Mouse (Mus musculus): ENCODE measurements around the gene Mrtfa. TPM values are rescaled to one million over a fixed set of nuclear protein-coding genes. Genes with fewer than 3 reads are reported as not detected.

Gene Mrtfa
- 29.3 and 29.8 TPM in 2 replicates for polyA plus RNA-seq (2015; fragmentation: Nextera tagmentation; extraction: Ambion mirVana)

DNA sequence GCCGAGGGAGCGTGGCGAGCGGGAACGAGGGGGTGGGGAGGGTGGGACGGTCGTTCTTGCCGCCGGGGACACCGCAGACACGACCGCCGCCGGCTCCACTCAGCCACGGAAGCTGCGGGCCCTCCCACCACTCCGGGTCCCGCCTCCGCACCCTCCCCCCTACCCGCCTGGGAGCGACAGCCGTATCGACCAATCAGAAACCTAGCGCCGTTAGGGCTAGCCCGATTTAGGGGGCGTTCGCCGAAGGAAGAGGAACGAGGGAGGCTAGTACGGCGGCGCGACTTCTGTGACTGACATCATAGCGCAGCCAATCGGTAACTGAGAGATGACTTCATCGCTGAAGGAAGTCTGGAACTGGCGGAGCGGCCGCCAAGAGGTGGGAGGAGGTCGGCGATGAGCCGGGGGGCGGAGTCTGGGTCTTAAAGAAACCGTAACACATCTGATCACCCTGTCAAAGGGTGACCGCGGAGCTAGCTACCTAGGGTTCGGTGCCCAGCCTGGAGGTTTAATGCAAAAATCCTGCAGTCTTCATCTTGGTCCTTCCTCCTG is at the start of gene Mrtfa:
TSS of gene Mrtfa (minus strand) at position 128 of the 549 bp plus-strand sequence.
- peak within 1 kb of the TSS; percentile 96 for H3K9ac ChIP-seq (ENCODE audit: low read depth, low read length)
- H3K4me2 ChIP-seq (ENCODE audit: low read length): peak within 1 kb of the TSS; percentile 74
- peak; percentile 99 for ATAC-seq
- H3K4me1 ChIP-seq (ENCODE audit: control insufficient read depth, insufficient read depth, low read length): peaks cover 19% of the 10 kb centered on the region
- H3K36me3 ChIP-seq (ENCODE audit: control insufficient read depth, insufficient read depth, low read length): no peaks in the 10 kb centered on the region
- no peaks in the 10 kb centered on the region for H3K27me3 ChIP-seq (ENCODE audit: control insufficient read depth, insufficient read depth, low read depth, low read length)
- peak within 1 kb of the TSS; percentile 84 for H3K27ac ChIP-seq (ENCODE audit: low read length)
- H3K4me3 ChIP-seq (ENCODE audit: low read depth, low read length): peak within 1 kb of the TSS; percentile 99
- H3K9me3 ChIP-seq (replicated peaks; ENCODE audit: control insufficient read depth, low read length, poor library complexity, severe bottlenecking): no peaks in the 10 kb centered on the region
- 0% methylated on average over 44 of the region's 48 CpGs for WGBS

DNA sequence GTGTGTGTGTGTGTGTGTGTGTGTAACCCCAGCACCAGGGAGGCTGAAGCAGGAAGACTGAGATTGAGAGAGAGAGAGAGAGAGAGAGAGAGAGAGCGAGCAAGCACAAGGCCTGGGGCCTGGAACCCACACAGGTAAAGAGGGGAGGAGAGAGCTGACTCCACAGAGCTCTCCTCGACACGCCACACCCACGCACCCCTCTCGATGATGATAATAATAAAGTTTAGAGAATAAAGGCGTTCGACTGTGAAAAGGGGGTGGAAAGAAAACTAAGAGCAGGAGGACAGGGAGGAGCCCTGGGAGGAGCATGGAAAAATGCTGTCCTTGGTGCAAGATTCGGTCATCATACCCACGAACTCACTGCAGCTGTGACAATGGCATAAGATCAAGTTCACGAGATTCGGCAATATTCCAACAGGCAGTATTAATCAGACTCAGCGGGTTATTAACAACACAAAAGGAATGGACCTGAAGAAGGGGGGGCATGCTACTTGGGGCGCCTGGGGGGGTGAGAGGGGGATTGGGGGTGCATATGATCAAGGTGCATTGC is 49.3 kb upstream of the Mrtfa start:
- Histone ChIP-seq H3K27ac (ENCODE audit: low read length) (no peak overlapping the region), H3K9me3 (replicated peaks; ENCODE audit: control insufficient read depth, low read length, poor library complexity, severe bottlenecking) (no peaks in the 10 kb centered on the region), H3K9ac (ENCODE audit: low read depth, low read length) (no peak overlapping the region), H3K27me3 (ENCODE audit: control insufficient read depth, insufficient read depth, low read depth, low read length) (no peaks in the 10 kb centered on the region; the same call in 1 of the 2 replicates), H3K4me2 (ENCODE audit: low read length) (no peak overlapping the region), H3K4me1 (ENCODE audit: control insufficient read depth, insufficient read depth, low read length) (peaks cover 16% of the 10 kb centered on the region), H3K36me3 (ENCODE audit: control insufficient read depth, insufficient read depth, low read length) (no peaks in the 10 kb centered on the region), H3K4me3 (ENCODE audit: low read depth, low read length) (no peak overlapping the region)
- no peak for ATAC-seq
- 64% methylated on average over 12 of the region's 13 CpGs for WGBS

DNA sequence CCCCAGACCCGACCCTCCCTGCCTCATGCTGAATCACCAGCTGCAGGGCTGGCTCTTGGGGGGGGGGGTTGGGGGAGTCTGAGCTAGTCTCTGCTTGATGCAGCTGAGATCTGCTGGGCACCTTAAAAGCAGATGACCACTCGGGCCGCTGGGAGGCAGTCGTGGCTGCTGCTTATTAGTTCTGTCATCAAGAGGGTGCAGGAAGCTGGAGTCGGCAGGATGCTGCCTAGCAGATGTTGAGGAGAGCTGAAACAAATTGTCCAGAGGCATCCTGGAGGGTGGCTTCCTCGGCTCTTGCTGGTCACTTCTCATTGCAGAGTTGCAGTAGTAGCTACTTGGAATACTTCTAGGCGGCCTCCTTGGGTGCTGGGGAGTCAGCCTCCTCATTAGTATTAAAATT is 48.7 kb upstream of the Mrtfa start:
- H3K4me3 ChIP-seq (ENCODE audit: low read depth, low read length): no peak overlapping the region
- no peak overlapping the region for H3K9ac ChIP-seq (ENCODE audit: low read depth, low read length)
- 32% methylated on average over 7 of the region's 7 CpGs for WGBS
- no peak overlapping the region for H3K27ac ChIP-seq (ENCODE audit: low read length)
- peaks cover 16% of the 10 kb centered on the region for H3K4me1 ChIP-seq (ENCODE audit: control insufficient read depth, insufficient read depth, low read length)
- H3K9me3 ChIP-seq (replicated peaks; ENCODE audit: control insufficient read depth, low read length, poor library complexity, severe bottlenecking): no peaks in the 10 kb centered on the region
- H3K4me2 ChIP-seq (ENCODE audit: low read length): no peak overlapping the region
- no peak for ATAC-seq
- H3K36me3 ChIP-seq (ENCODE audit: control insufficient read depth, insufficient read depth, low read length): no peaks in the 10 kb centered on the region
- no peaks in the 10 kb centered on the region; the same call in 1 of the 2 replicates for H3K27me3 ChIP-seq (ENCODE audit: control insufficient read depth, insufficient read depth, low read depth, low read length)

DNA sequence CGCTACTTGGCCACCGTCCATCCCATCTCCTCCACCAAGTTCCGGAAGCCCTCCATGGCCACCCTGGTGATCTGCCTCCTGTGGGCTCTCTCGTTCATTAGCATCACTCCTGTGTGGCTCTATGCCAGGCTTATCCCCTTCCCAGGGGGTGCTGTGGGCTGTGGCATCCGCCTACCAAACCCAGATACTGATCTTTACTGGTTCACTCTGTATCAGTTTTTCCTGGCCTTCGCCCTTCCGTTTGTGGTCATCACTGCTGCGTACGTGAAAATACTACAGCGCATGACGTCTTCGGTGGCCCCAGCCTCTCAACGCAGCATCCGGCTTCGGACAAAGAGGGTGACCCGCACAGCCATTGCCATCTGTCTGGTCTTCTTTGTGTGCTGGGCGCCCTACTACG is 46.9 kb upstream of the Mrtfa start:
- Histone ChIP-seq H3K27ac (ENCODE audit: low read length) (no peak overlapping the region), H3K4me3 (ENCODE audit: low read depth, low read length) (no peak overlapping the region), H3K4me1 (ENCODE audit: control insufficient read depth, insufficient read depth, low read length) (peaks cover 16% of the 10 kb centered on the region), H3K36me3 (ENCODE audit: control insufficient read depth, insufficient read depth, low read length) (no peaks in the 10 kb centered on the region), H3K27me3 (ENCODE audit: control insufficient read depth, insufficient read depth, low read depth, low read length) (no peaks in the 10 kb centered on the region; the same call in 1 of the 2 replicates), H3K9me3 (replicated peaks; ENCODE audit: control insufficient read depth, low read length, poor library complexity, severe bottlenecking) (no peaks in the 10 kb centered on the region), H3K9ac (ENCODE audit: low read depth, low read length) (no peak overlapping the region), H3K4me2 (ENCODE audit: low read length) (no peak overlapping the region)
- ATAC-seq: no peak
- 94% methylated on average over 18 of the region's 18 CpGs for WGBS

DNA sequence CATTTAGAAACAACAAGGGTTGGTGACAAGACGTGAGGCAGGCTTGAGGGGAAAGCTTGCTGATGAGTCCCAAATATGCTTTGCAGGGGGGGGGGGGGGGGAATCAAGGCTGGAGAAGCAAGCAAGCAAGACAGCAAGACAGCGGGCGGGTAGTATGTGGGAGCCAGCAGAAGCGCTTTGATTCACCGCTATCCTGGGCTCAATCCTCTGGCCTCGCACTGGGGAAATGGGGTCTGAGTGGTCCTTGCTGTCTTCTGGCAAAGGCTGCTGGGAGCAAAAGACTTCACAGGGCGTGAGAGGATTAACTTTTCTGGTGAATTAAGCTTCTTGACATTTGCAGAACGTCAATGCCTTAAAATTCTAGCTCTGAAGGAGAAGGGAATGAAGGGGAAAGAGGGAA is 45.5 kb upstream of the Mrtfa start:
- H3K4me3 ChIP-seq (ENCODE audit: low read depth, low read length): peak overlapping the region; percentile 61
- no peaks in the 10 kb centered on the region for H3K36me3 ChIP-seq (ENCODE audit: control insufficient read depth, insufficient read depth, low read length)
- ATAC-seq: peak; percentile 63; the same call in 1 of the 2 replicates
- 1% methylated on average over 8 of the region's 8 CpGs for WGBS
- peaks cover 16% of the 10 kb centered on the region for H3K4me1 ChIP-seq (ENCODE audit: control insufficient read depth, insufficient read depth, low read length)
- H3K9ac ChIP-seq (ENCODE audit: low read depth, low read length): peak overlapping the region; percentile 74
- H3K27me3 ChIP-seq (ENCODE audit: control insufficient read depth, insufficient read depth, low read depth, low read length): no peaks in the 10 kb centered on the region; the same call in 1 of the 2 replicates
- H3K9me3 ChIP-seq (replicated peaks; ENCODE audit: control insufficient read depth, low read length, poor library complexity, severe bottlenecking): no peaks in the 10 kb centered on the region
- peak overlapping the region; percentile 64; the same call in 1 of the 2 replicates for H3K27ac ChIP-seq (ENCODE audit: low read length)
- peak overlapping the region; percentile 88 for H3K4me2 ChIP-seq (ENCODE audit: low read length)

DNA sequence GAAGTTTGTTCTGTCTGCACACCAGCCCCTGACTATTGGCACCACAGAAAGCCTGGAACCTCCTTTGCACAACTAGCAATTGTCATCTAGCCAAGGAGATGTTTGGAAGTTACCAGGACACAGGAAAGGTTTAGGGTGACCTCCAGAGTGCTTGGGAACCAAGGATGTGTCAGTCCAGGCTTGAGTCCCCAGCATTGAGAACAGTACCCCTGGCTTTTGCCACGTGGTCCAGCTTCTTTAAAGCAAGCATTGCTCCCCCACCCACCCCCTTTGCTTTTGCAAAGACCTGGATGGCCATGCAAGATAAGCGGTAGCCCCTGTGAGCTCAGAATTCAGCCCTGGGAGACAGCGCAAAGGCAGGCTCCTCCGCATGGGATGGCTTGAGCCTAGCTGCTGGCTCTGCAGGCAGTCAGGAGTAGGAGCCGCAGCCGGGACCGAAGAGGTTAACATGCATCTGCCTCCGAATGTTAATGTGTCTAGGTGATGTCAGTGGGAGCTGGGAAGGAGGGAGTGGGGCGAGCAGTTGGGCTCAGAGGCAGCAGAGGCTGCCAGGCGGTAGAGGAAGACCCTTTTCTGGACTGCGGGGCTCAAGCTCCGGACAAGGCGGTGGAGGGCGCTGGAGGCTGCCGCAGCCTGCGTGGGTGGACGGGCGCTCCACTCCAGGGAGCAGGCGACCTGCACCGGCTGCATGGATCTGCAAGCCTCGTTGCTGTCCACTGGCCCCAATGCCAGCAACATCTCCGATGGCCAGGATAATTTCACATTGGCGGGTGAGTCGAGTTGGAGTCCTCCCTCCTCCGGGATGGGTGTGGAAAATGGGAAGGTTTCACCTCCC is 44.7 kb upstream of the Mrtfa start, which contains the start of gene Mchr1:
TSS of gene Mchr1 (plus strand) at position 414 of the 835 bp plus-strand sequence.
- H3K4me3 ChIP-seq (ENCODE audit: low read depth, low read length): peak within 1 kb of the TSS; percentile 61
- peaks cover 16% of the 10 kb centered on the region for H3K4me1 ChIP-seq (ENCODE audit: control insufficient read depth, insufficient read depth, low read length)
- ATAC-seq: peak; percentile 94
- H3K9ac ChIP-seq (ENCODE audit: low read depth, low read length): peak within 1 kb of the TSS; percentile 74
- no peaks in the 10 kb centered on the region; the same call in 1 of the 2 replicates for H3K27me3 ChIP-seq (ENCODE audit: control insufficient read depth, insufficient read depth, low read depth, low read length)
- peak within 1 kb of the TSS; percentile 64 for H3K27ac ChIP-seq (ENCODE audit: low read length)
- no peaks in the 10 kb centered on the region for H3K36me3 ChIP-seq (ENCODE audit: control insufficient read depth, insufficient read depth, low read length)
- no peaks in the 10 kb centered on the region for H3K9me3 ChIP-seq (replicated peaks; ENCODE audit: control insufficient read depth, low read length, poor library complexity, severe bottlenecking)
- 1% methylated on average over 25 of the region's 25 CpGs for WGBS
- peak within 1 kb of the TSS; percentile 88 for H3K4me2 ChIP-seq (ENCODE audit: low read length)

DNA sequence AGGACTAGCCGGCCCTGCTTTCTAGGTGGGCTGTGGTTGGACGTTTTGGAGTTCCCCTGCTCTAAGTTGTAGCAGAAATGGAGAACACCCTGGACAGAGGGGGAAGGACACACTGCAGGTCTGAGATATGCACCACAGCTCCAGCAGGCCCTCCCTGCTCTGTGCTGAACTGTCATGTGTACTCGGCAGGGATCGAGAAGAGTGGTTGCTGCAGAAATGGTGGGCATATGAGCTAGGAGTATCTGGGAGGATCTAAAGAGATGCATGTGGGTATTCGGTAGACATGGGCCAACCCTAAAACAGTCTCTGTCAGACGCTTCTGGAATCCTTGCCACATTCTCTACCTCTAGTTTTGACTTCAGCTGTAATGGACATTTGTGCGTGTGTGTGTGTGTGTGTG is 40.8 kb upstream of the Mrtfa start:
- no peaks in the 10 kb centered on the region for H3K36me3 ChIP-seq (ENCODE audit: control insufficient read depth, insufficient read depth, low read length)
- no peaks in the 10 kb centered on the region for H3K27me3 ChIP-seq (ENCODE audit: control insufficient read depth, insufficient read depth, low read depth, low read length)
- H3K4me2 ChIP-seq (ENCODE audit: low read length): no peak overlapping the region
- 83% methylated on average over 7 of the region's 7 CpGs for WGBS
- ATAC-seq: no peak
- no peak overlapping the region for H3K4me3 ChIP-seq (ENCODE audit: low read depth, low read length)
- no peak overlapping the region for H3K9ac ChIP-seq (ENCODE audit: low read depth, low read length)
- H3K9me3 ChIP-seq (replicated peaks; ENCODE audit: control insufficient read depth, low read length, poor library complexity, severe bottlenecking): no peaks in the 10 kb centered on the region
- H3K4me1 ChIP-seq (ENCODE audit: control insufficient read depth, insufficient read depth, low read length): peaks cover 11% of the 10 kb centered on the region
- no peak overlapping the region for H3K27ac ChIP-seq (ENCODE audit: low read length)

DNA sequence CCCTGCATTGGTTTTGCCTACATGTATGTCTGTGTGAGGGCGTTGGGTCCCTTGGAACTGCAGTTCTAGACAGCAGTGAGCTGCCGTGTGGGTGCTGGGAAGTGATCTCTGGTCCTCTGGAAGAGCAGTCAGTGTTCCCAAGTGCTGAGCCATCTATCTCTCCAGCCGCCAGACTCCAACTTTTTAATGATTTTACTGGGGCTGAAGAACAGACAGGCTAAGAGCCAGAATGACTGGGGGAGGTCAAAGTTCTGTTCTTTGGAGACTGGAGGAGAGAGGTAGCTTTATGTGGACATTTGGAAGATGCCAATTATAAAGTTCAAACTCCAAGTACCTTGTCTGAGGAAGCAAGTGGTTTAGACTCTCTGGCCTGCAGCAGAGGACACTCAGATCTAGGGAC is 39.2 kb upstream of the Mrtfa start:
- ATAC-seq: no peak
- Histone ChIP-seq H3K4me2 (ENCODE audit: low read length) (no peak overlapping the region), H3K9me3 (replicated peaks; ENCODE audit: control insufficient read depth, low read length, poor library complexity, severe bottlenecking) (no peaks in the 10 kb centered on the region), H3K4me1 (ENCODE audit: control insufficient read depth, insufficient read depth, low read length) (no peaks in the 10 kb centered on the region; the same call in 1 of the 2 replicates), H3K27ac (ENCODE audit: low read length) (no peak overlapping the region), H3K36me3 (ENCODE audit: control insufficient read depth, insufficient read depth, low read length) (no peaks in the 10 kb centered on the region), H3K4me3 (ENCODE audit: low read depth, low read length) (no peak overlapping the region), H3K27me3 (ENCODE audit: control insufficient read depth, insufficient read depth, low read depth, low read length) (no peaks in the 10 kb centered on the region), H3K9ac (ENCODE audit: low read depth, low read length) (no peak overlapping the region)
- 80% methylated on average over 3 of the region's 3 CpGs for whole genome bisulfite sequencing

DNA sequence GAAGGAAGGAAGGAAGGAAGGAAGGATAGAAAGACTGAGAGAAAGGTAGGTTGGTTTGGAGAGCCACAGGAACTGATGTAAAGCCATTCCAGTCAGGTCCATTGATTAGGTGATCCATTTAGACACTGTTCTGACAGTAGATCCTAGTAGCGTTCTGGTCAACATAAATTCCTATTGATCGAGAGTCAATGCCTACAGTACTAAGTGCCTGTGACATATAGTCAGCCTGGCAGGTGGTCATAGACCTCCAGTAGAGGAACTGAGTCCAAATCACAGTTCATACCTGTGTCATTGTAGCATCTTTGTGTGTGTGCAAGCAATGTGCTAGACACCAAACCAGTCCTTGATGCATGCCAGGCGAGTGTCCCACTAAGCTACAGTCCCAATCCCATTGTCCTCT is 37.7 kb upstream of the Mrtfa start:
- WGBS: 93% methylated on average over 3 of the region's 3 CpGs
- H3K27ac ChIP-seq (ENCODE audit: low read length): no peak overlapping the region
- no peak overlapping the region for H3K4me2 ChIP-seq (ENCODE audit: low read length)
- H3K9me3 ChIP-seq (replicated peaks; ENCODE audit: control insufficient read depth, low read length, poor library complexity, severe bottlenecking): no peaks in the 10 kb centered on the region
- no peaks in the 10 kb centered on the region for H3K36me3 ChIP-seq (ENCODE audit: control insufficient read depth, insufficient read depth, low read length)
- H3K4me1 ChIP-seq (ENCODE audit: control insufficient read depth, insufficient read depth, low read length): no peaks in the 10 kb centered on the region
- no peak for ATAC-seq
- no peak overlapping the region for H3K4me3 ChIP-seq (ENCODE audit: low read depth, low read length)
- H3K9ac ChIP-seq (ENCODE audit: low read depth, low read length): no peak overlapping the region
- no peaks in the 10 kb centered on the region for H3K27me3 ChIP-seq (ENCODE audit: control insufficient read depth, insufficient read depth, low read depth, low read length)
